ENCODE assay signal across 23 mouse cellular contexts in the genomic region with DNA sequence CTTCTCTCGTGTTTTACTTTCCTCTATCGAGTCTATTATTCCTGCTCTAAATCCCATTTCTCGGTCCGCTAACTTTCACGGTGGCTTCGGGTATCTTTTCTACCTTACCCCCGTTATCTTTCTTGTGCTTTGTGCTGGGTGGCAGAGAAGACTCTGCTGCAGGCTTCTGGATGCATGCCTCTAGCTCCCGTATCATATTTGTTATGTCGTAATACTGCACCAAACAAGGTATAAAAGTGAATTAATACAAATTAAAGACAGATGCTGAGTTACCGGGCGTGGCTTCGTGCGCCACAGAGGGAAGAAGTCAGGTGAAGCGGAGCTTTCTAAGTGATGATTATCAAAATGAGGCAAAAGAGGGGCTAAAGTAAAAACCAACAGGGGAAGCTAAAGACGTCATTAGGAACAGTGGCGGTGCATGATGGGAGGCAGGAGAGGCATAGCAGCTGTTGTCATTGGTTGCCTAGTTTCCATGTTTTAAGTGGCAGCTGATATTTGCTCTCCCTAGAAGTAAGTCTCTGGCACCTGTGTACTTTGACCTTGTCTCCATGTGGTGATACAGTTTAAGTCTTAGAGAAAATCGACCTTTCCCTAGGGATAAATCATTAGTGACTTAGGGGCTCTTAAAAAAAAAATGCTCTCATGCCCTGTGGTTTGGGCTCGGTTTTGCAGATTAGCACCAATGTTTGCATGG. TPM values are rescaled to one million over a fixed set of nuclear protein-coding genes. Genes with fewer than 3 reads are reported as not detected.
A peak's percentile ranks its signal among the peaks of the same experiment; 100 is the strongest.
DNase-seq lines count a peak whose midpoint lies in the region; ATAC-seq lines count a peak whose summit lies in the region.
"Had no signal": no experiment of that assay in that cellular context is flagged by ENCODE, and none has a peak within 500 bp of the region (broad histone marks: within the 10 kb centered on the region; RNA-seq: fewer than 3 reads in every experiment).

No protein-coding gene starts in this region.

- H3K9me3 ChIP-seq in kidney, embryonic 14.5 days (ENCODE audit: control insufficient read depth, low read length) = no peaks in the 10 kb centered on the region
- H3K9me3 ChIP-seq in midbrain, embryonic 11.5 days (ENCODE audit: control insufficient read depth, low read length) = no peaks in the 10 kb centered on the region
- H3K9me3 ChIP-seq in midbrain, embryonic 13.5 days = no peaks in the 10 kb centered on the region
- H3K9me3 ChIP-seq in intestine, embryonic 16.5 days (ENCODE audit: control insufficient read depth, low read length) = no peaks in the 10 kb centered on the region
- H3K9me3 ChIP-seq: hindbrain, embryonic 13.5 days; liver, embryonic 12.5 days; midbrain, embryonic 15.5 days had no signal

- WGBS in kidney, embryonic 14.5 days = 64% methylated on average over 18 of the region's 18 CpGs
- WGBS in midbrain, embryonic 11.5 days = 76% methylated on average over 18 of the region's 18 CpGs
- WGBS in midbrain, embryonic 13.5 days = 72% methylated on average over 18 of the region's 18 CpGs
- 77% methylated on average over 18 of the region's 18 CpGs for WGBS in intestine, embryonic 16.5 days

- no peak overlapping the region for H3K4me3 ChIP-seq in kidney, embryonic 14.5 days (ENCODE audit: low read length)
- H3K4me3 ChIP-seq in midbrain, embryonic 11.5 days (ENCODE audit: low read depth, low read length) = no peak overlapping the region
- H3K4me3 ChIP-seq in midbrain, embryonic 13.5 days (replicated peaks) = no peak overlapping the region
- H3K4me3 ChIP-seq in intestine, embryonic 16.5 days (ENCODE audit: low read length) = no peak overlapping the region
- H3K4me3 ChIP-seq: hindbrain, embryonic 13.5 days; liver, embryonic 12.5 days; midbrain, embryonic 15.5 days had no signal

- H3K4me2 ChIP-seq in kidney, embryonic 14.5 days (replicated peaks; ENCODE audit: low read depth, low read length) = no peak overlapping the region
- H3K4me2 ChIP-seq in midbrain, embryonic 11.5 days = no peak overlapping the region
- no peak overlapping the region for H3K4me2 ChIP-seq in midbrain, embryonic 13.5 days (replicated peaks)
- H3K4me2 ChIP-seq in intestine, embryonic 16.5 days (ENCODE audit: low read depth, low read length) = peak overlapping the region; percentile 6; the same call in 1 of the 2 replicates
- H3K4me2 ChIP-seq: hindbrain, embryonic 13.5 days; liver, embryonic 12.5 days; midbrain, embryonic 15.5 days had no signal

- H3K4me1 ChIP-seq in kidney, embryonic 14.5 days (ENCODE audit: control insufficient read depth, insufficient read depth, low read length) = peaks cover 25% of the 10 kb centered on the region
- H3K4me1 ChIP-seq in midbrain, embryonic 11.5 days (ENCODE audit: control insufficient read depth, insufficient read depth, low read length) = no peaks in the 10 kb centered on the region
- peaks cover 18% of the 10 kb centered on the region for H3K4me1 ChIP-seq in midbrain, embryonic 13.5 days (replicated peaks)
- H3K4me1 ChIP-seq in intestine, embryonic 16.5 days (ENCODE audit: control insufficient read depth, insufficient read depth, low read length) = peaks cover 15% of the 10 kb centered on the region; the same call in 1 of the 2 replicates

- H3K36me3 ChIP-seq in kidney, embryonic 14.5 days (ENCODE audit: control insufficient read depth, insufficient read depth, low read length) = peaks cover 12% of the 10 kb centered on the region
- H3K36me3 ChIP-seq in midbrain, embryonic 11.5 days (ENCODE audit: control insufficient read depth, insufficient read depth, low read length) = peaks cover 3% of the 10 kb centered on the region; the same call in 1 of the 2 replicates
- peaks cover 13% of the 10 kb centered on the region for H3K36me3 ChIP-seq in midbrain, embryonic 13.5 days
- H3K36me3 ChIP-seq in intestine, embryonic 16.5 days (ENCODE audit: control insufficient read depth, insufficient read depth, low read length) = no peaks in the 10 kb centered on the region

- ATAC-seq in kidney, embryonic 14.5 days (ENCODE audit: low FRiP score, low TSS enrichment) = no peak
- ATAC-seq in midbrain, embryonic 11.5 days (ENCODE audit: low FRiP score) = no peak
- ATAC-seq in midbrain, embryonic 13.5 days = no peak
- ATAC-seq in intestine, embryonic 16.5 days = peak; percentile 84
- no peak for ATAC-seq in frontal cortex, adult (ENCODE audit: low TSS enrichment)
- ATAC-seq: activated CD4-positive, CD25-positive, alpha-beta regulatory T cell, adult 4 months; forebrain, embryonic 14.5 days; liver, embryonic 12.5 days; liver, postnatal 0 days; midbrain, embryonic 15.5 days had no signal

- no peak overlapping the region for H3K27ac ChIP-seq in kidney, embryonic 14.5 days (ENCODE audit: low read depth, low read length)
- H3K27ac ChIP-seq in midbrain, embryonic 11.5 days (ENCODE audit: low read depth, low read length) = no peak overlapping the region
- H3K27ac ChIP-seq in midbrain, embryonic 13.5 days = no peak overlapping the region
- no peak overlapping the region for H3K27ac ChIP-seq in intestine, embryonic 16.5 days (ENCODE audit: low read length)
- H3K27ac ChIP-seq: hindbrain, embryonic 13.5 days; left cerebral cortex, adult 2 months; liver, embryonic 12.5 days; macrophage; midbrain, embryonic 15.5 days had no signal

- peak; percentile 49 for DNase-seq in kidney, adult 9 months
- DNase-seq in midbrain, embryonic 11.5 days (ENCODE audit: low spot score, missing footprints) = peak; percentile 78
- DNase-seq in yolk sac, embryonic 10.5 days (ENCODE audit: low spot score) = peak; percentile 73
- DNase-seq in adrenal gland, adult 2 months = no peak
- DNase-seq: adrenal gland, adult 8-10 months; B cell, adult 2 months; cerebellum, adult 2 months; cerebellum, postnatal 14 days; liver, postnatal 0 days; right cerebral cortex, postnatal 25 days; thymus, adult 2 months; thymus, postnatal 36 days had no signal

- H3K9ac ChIP-seq in kidney, embryonic 14.5 days (ENCODE audit: low read depth, low read length) = no peak overlapping the region
- no peak overlapping the region for H3K9ac ChIP-seq in midbrain, embryonic 11.5 days (ENCODE audit: low read length)
- no peak overlapping the region for H3K9ac ChIP-seq in midbrain, embryonic 13.5 days (replicated peaks)
- no peak overlapping the region for H3K9ac ChIP-seq in intestine, embryonic 16.5 days (ENCODE audit: low read depth, low read length)
- H3K9ac ChIP-seq: hindbrain, embryonic 13.5 days; liver, embryonic 12.5 days; liver, postnatal 0 days; midbrain, embryonic 15.5 days had no signal

- H3K27me3 ChIP-seq in kidney, embryonic 14.5 days (ENCODE audit: control insufficient read depth, insufficient read depth, low read length) = no peaks in the 10 kb centered on the region
- H3K27me3 ChIP-seq in midbrain, embryonic 11.5 days (ENCODE audit: control insufficient read depth, insufficient read depth, low read length) = no peaks in the 10 kb centered on the region
- no peaks in the 10 kb centered on the region for H3K27me3 ChIP-seq in midbrain, embryonic 13.5 days
- no peaks in the 10 kb centered on the region for H3K27me3 ChIP-seq in intestine, embryonic 16.5 days (replicated peaks; ENCODE audit: control insufficient read depth, insufficient read depth, low read length)
- H3K27me3 ChIP-seq: hindbrain, embryonic 13.5 days; liver, embryonic 12.5 days; midbrain, embryonic 15.5 days had no signal

RNA-seq across cellular contexts. Expression of a gene that starts 58.9 kb away (rescaled TPM):
- 123 and 149 TPM in 2 replicates for polyA plus RNA-seq in kidney, embryonic 14.5 days (2014; fragmentation: Nextera tagmentation; extraction: Ambion mirVana)
- 76.4 and 88.3 TPM in 2 replicates for polyA plus RNA-seq in midbrain, embryonic 11.5 days (2014; fragmentation: Nextera tagmentation; extraction: Ambion mirVana)
- polyA plus RNA-seq in midbrain, embryonic 13.5 days (2015; fragmentation: Nextera tagmentation; extraction: Ambion mirVana) = 160 and 175 TPM in 2 replicates
- 149 and 151 TPM in 2 replicates for polyA plus RNA-seq in intestine, embryonic 16.5 days (2015; fragmentation: Nextera tagmentation; extraction: Ambion mirVana)
- total RNA-seq in adrenal gland, adult 2 months (2021) = 10 to 100 TPM; 41.6 to 49.3 TPM
- polyA plus RNA-seq in adrenal gland, adult 2 months (2012; rRNA removed) = 2.6 and 3.1 TPM in 2 replicates

Comparison
In these comparisons a context has a peak if more than half of its experiments do, and no peak if none do; other contexts are left out.
1. RNA of a gene that starts 58.9 kb away (polyA plus RNA-seq): 160 to 175 TPM in midbrain, embryonic 13.5 days, 149 to 151 TPM in intestine, embryonic 16.5 days, 123 to 149 TPM in kidney, embryonic 14.5 days and 76.4 to 88.3 TPM in midbrain, embryonic 11.5 days; 2.6 to 3.1 TPM in adrenal gland, adult 2 months; every median in the first group is over 10 times any median in the second.